Mouse (Mus musculus): ENCODE measurements around the gene Gcnt3. TPM values are rescaled to one million over a fixed set of nuclear protein-coding genes. Genes with fewer than 3 reads are reported as not detected.

Gcnt3 gene
- polyA plus RNA-seq, 1 experiment from 2014 or later, result 0.07 TPM

Other genes with a start within 250 kb of the Gcnt3 start
- gene Bnip2, start 48.6 kb downstream of the Gcnt3 start, polyA plus RNA-seq (2015; fragmentation: Nextera tagmentation; extraction: Ambion mirVana), result 103 and 122 TPM in 2 replicates
- 205 and 221 TPM in 2 replicates for gene Gtf2a2, start 25.5 kb downstream of the Gcnt3 start, polyA plus RNA-seq (2015; fragmentation: Nextera tagmentation; extraction: Ambion mirVana)
- gene Fam81a, start 104.5 kb upstream of the Gcnt3 start, polyA plus RNA-seq (2015; fragmentation: Nextera tagmentation; extraction: Ambion mirVana), result 8.5 and 12.1 TPM in 2 replicates
- 23.2 and 24.5 TPM in 2 replicates for gene Myo1e, start 169.3 kb upstream of the Gcnt3 start, polyA plus RNA-seq (2015; fragmentation: Nextera tagmentation; extraction: Ambion mirVana)